Mouse (Mus musculus) lung, embryonic 16.5 days (tissue): ENCODE results near the gene AC131692.1. TPM values are rescaled to one million over a fixed set of nuclear protein-coding genes. Genes with fewer than 3 reads are reported as not detected.

Experiments
- ATAC-seq: fragments of 200-750 bp; cut with Nextera tagmentation; 2 replicates; pipeline ENCODE4 v1.8.0; 2017; ENCODE audit warnings: low read depth, mild to moderate bottlenecking, moderate library complexity
- H3K27ac ChIP-seq: fragments of 300-500 bp; sonication (generic); 2 replicates; pipeline ENCODE4 v1.5.1; 2014; ENCODE audit warnings: mild to moderate bottlenecking, control low read depth, low read length
- H3K27me3 ChIP-seq: fragments of 300-500 bp; sonication (generic); 2 replicates; pipeline ENCODE4 v1.6.1; 2014; ENCODE audit warnings: low read depth, low read length, mixed read lengths; ENCODE audit not compliant: control insufficient read depth, insufficient read depth
- H3K36me3 ChIP-seq: fragments of 300-500 bp; sonication (generic); 2 replicates; pipeline ENCODE4 v1.6.1; 2014; ENCODE audit warnings: low read length; ENCODE audit not compliant: control insufficient read depth, insufficient read depth
- H3K4me1 ChIP-seq: fragments of 300-500 bp; sonication (generic); replicated peaks from 2 replicates; pipeline ENCODE4 v1.6.1; 2014; ENCODE audit warnings: low read length, mixed read lengths; ENCODE audit not compliant: control insufficient read depth, insufficient read depth
- H3K4me2 ChIP-seq: fragments of 300-500 bp; sonication (generic); 2 replicates; pipeline ENCODE4 v1.6.1; 2014; ENCODE audit warnings: low read depth, low read length, control low read depth
- H3K4me3 ChIP-seq: fragments of 300-500 bp; sonication (generic); 2 replicates; pipeline ENCODE4 v1.5.1; 2014; ENCODE audit warnings: mild to moderate bottlenecking, low read length, control low read depth
- H3K9ac ChIP-seq: fragments of 300-500 bp; sonication (generic); 2 replicates; pipeline ENCODE4 v1.6.1; 2014; ENCODE audit warnings: low read length, control low read depth
- H3K9me3 ChIP-seq: fragments of 300-500 bp; sonication (generic); 2 replicates; pipeline ENCODE4 v1.6.1; 2016; ENCODE audit warnings: low read length; ENCODE audit not compliant: control insufficient read depth
- WGBS: fragments of 180-500 bp; shearing (Covaris S2); extraction: QIAGEN DNeasy Blood & Tissue Kit; methylation state at CpG from one replicate; pipeline ENCODE4 v1.1.7; 2014; 5-methylcytosine and 5-hydroxymethylcytosine counted together
- polyA plus RNA-seq: library from polyadenylated mRNA; unstranded; fragments of >200 nt; fragmentation: Nextera tagmentation; extraction: Ambion mirVana; gene quantifications from 2 replicates; pipeline ENCODE4 v1.2.1, GENCODE M21; 2015

The AC131692.1 gene
- polyA plus RNA-seq, 1 experiment from 2014 or later = not detected

GRCm38 (mm10) chr19:6067011-6067723, 27.1 kb upstream of the AC131692.1 start:
- under 1% methylated on average over 30 of the region's 30 CpGs for WGBS
- Histone ChIP-seq H3K4me1 (peaks cover 24% of the 10 kb centered on the region), H3K27ac (peak overlapping the region; percentile 41), H3K27me3 (no peaks in the 10 kb centered on the region), H3K4me2 (peak overlapping the region; percentile 93), H3K4me3 (peak overlapping the region; percentile 49), H3K36me3 (peaks cover 15% of the 10 kb centered on the region), H3K9ac (peak overlapping the region; percentile 64), H3K9me3 (no peaks in the 10 kb centered on the region)
- ATAC-seq = peak; percentile 53

- peak; percentile 96 for ATAC-seq
- Histone ChIP-seq H3K4me2 (peak within 1 kb of the TSS; percentile 93), H3K4me3 (peak within 1 kb of the TSS; percentile 49), H3K27ac (peak within 1 kb of the TSS; percentile 54), H3K9ac (peak within 1 kb of the TSS; percentile 64), H3K9me3 (no peaks in the 10 kb centered on the region), H3K4me1 (peaks cover 17% of the 10 kb centered on the region), H3K36me3 (peaks cover 18% of the 10 kb centered on the region), H3K27me3 (no peaks in the 10 kb centered on the region)
- 9% methylated on average over 33 of the region's 33 CpGs for WGBS
Measured at GRCm38 (mm10) chr19:6067724-6068415, 26.3 kb upstream of the AC131692.1 start, which contains the start of gene Tm7sf2. TSS of gene Tm7sf2 (minus strand) at chr19:6068373.

DNA sequence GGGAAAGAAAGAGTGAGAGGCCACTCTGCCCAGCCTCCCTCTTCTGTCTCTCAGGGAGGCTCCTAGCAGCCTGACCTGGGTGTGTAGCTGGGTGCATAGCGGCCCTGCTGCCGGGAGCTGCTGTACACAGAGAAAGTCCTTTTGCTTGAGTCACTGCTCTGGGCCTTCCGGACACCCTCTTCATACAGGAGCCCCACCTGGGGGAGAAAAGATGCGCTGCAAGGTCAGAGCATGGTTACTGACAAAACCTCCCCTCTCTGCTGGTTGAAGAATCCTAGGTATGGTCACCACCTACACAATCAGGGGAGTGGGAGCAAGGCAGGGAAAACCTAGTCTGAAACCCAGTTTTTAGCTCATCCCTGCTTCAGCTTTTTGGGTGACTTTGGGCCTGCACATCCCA, 25.3 kb upstream of the AC131692.1 start:
- Histone ChIP-seq H3K27me3 (no peaks in the 10 kb centered on the region), H3K27ac (no peak overlapping the region), H3K4me3 (no peak overlapping the region), H3K36me3 (peaks cover 19% of the 10 kb centered on the region), H3K9me3 (no peaks in the 10 kb centered on the region), H3K4me2 (no peak overlapping the region), H3K4me1 (peaks cover 16% of the 10 kb centered on the region), H3K9ac (no peak overlapping the region)
- 68% methylated on average over 4 of the region's 4 CpGs for WGBS
- ATAC-seq = no peak

DNA sequence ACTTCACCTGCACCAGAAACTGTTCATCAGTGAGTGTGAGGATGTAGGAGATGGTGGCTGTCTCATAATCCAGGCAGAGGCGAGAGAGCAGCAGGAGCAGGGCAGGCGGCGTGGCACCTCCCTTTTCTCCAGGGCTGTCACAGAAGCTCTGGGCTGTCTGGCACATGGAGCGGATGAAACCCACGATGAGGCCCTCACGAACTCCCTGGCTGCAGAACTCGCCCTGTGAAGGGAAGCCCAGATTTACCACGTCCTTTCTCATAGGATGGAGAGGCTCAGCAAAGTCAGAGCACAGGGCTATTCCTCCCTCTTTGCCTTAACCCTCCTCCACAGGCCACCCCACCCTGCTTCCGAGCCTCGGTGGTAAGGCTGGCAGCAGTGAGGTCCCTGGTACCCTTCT, 24.4 kb upstream of the AC131692.1 start:
- Histone ChIP-seq H3K27me3 (no peaks in the 10 kb centered on the region), H3K9ac (no peak overlapping the region), H3K4me2 (no peak overlapping the region), H3K4me1 (peaks cover 16% of the 10 kb centered on the region), H3K9me3 (no peaks in the 10 kb centered on the region), H3K4me3 (no peak overlapping the region), H3K36me3 (peaks cover 21% of the 10 kb centered on the region), H3K27ac (no peak overlapping the region)
- WGBS = 83% methylated on average over 10 of the region's 10 CpGs
- no peak for ATAC-seq

GRCm38 (mm10) chr19:6070571-6071250, 23.5 kb upstream of the AC131692.1 start:
- ATAC-seq = no peak
- Histone ChIP-seq H3K9ac (no peak overlapping the region), H3K4me3 (no peak overlapping the region), H3K9me3 (no peaks in the 10 kb centered on the region), H3K27me3 (no peaks in the 10 kb centered on the region), H3K4me1 (peaks cover 16% of the 10 kb centered on the region), H3K36me3 (peaks cover 24% of the 10 kb centered on the region), H3K4me2 (no peak overlapping the region), H3K27ac (no peak overlapping the region)
- 86% methylated on average over 31 of the region's 31 CpGs for WGBS

DNA sequence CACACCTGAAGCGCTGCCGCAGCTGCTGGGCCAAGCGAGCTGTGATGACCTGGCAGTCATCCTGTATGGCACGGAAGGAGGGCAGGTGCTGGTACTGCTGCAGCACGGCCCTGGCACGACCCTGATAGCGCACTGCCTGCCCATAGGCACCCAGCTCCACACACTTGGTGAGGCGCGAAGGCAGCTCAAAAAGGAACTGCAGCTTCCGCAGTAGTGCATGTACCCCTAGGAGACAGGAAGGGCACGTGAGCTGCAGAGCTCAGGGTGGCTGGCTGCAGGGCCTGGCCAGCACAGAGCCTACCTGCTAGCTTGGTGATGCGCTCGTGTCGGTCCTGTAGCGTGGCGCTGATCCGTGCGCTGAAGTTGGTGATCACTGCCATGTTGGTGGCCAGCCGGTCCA, 23.0 kb upstream of the AC131692.1 start:
- Histone ChIP-seq H3K27me3 (no peaks in the 10 kb centered on the region), H3K9ac (no peak overlapping the region), H3K4me1 (peaks cover 20% of the 10 kb centered on the region), H3K9me3 (no peaks in the 10 kb centered on the region), H3K27ac (no peak overlapping the region), H3K36me3 (peaks cover 24% of the 10 kb centered on the region), H3K4me3 (no peak overlapping the region), H3K4me2 (no peak overlapping the region)
- 92% methylated on average over 19 of the region's 19 CpGs for WGBS
- no peak for ATAC-seq

DNA sequence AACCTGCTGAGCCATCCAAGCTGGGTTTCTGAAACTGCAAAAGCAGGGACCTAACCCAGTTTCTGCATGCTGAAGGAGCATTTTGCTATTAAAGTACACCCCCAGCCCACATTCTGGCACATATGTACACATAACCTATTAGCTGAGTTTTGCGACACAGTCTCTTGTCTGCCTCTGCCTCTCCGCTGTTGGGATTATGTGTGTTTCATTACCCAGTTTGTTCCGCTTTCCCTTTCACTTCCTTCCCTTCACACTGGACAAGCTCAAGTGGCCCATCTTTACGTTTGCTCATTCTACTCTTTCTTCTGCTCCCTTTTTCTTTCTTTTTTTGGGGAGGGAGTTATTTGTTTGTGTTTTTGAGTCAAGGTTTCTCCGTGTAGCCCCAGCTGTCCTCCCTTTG, 20.3 kb upstream of the AC131692.1 start:
- 90% methylated on average over 5 of the region's 5 CpGs for WGBS
- no peak overlapping the region for H3K27ac ChIP-seq
- H3K9ac ChIP-seq = no peak overlapping the region
- peaks cover 20% of the 10 kb centered on the region for H3K36me3 ChIP-seq
- H3K4me3 ChIP-seq = no peak overlapping the region
- H3K4me1 ChIP-seq = peaks cover 6% of the 10 kb centered on the region
- no peaks in the 10 kb centered on the region for H3K27me3 ChIP-seq
- no peak overlapping the region for H3K4me2 ChIP-seq
- H3K9me3 ChIP-seq = no peaks in the 10 kb centered on the region
- ATAC-seq = no peak

GRCm38 (mm10) chr19:6076564-6077393, 17.4 kb upstream of the AC131692.1 start, which contains the start of gene Vps51:
TSS of gene Vps51 (minus strand) at chr19:6077231.
- Histone ChIP-seq H3K36me3 (peaks cover 15% of the 10 kb centered on the region), H3K9me3 (no peaks in the 10 kb centered on the region), H3K27me3 (no peaks in the 10 kb centered on the region), H3K4me3 (peak within 1 kb of the TSS; percentile 92), H3K4me1 (peaks cover 6% of the 10 kb centered on the region), H3K9ac (peak within 1 kb of the TSS; percentile 90), H3K4me2 (peak within 1 kb of the TSS; percentile 93), H3K27ac (peak within 1 kb of the TSS; percentile 86)
- ATAC-seq = peak; percentile 91
- WGBS = under 1% methylated on average over 33 of the region's 33 CpGs
